Mouse (Mus musculus) heart, adult 9 months (tissue): ENCODE results near the gene Zfp768.
"Not testable (repeated sequence)": the region's sequence is repeated elsewhere in the genome, so short reads cannot be mapped to it uniquely, and the experiment has no call there.

ENCODE experiments used
- DNase-seq, 2 experiments: peaks; one replicate each; pipeline ENCODE4 v3.0.0; 2022; ENCODE audit warnings: low spot score in 2 of 2

The Zfp768 gene

DNA sequence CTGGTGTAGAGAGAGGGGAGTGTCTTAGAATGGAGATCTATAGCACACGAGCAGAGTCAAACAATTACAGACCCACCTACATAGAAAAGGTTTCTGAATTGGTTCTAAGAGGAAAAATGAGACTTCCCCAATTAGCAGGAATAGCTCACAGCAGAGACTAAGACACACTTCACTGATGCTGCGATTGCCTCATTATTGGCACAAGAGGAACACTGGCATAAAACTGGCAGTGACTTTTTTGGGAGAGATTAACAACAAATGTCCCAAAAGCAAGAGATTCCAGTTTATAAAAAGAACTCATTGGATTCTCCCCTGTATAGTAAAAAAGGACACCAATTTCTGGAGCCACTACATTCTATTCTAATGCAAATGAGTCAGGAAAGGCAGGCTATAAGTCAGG, 12.5 kb upstream of the Zfp768 start:
- DNase-seq, result no peak

DNA sequence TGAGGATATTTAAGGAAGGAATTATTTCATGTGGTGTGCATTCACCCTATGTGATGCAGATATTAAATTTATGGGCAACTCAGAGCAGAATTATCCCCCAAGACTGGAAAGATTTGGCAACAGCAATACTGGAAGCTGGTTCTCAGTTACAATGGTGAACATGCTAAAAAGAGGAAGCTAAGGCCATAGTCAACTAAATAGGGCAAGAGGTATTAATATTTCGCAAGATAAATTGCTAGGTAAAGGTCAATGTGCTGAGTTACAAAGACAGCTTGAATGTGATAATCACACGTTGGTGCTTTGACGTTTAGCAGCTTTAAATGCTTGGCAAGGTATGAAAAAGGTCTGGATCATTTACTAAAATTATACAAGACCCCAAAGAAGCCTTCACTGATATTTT, 10.4 kb upstream of the Zfp768 start:
- DNase-seq, result no peak

DNA sequence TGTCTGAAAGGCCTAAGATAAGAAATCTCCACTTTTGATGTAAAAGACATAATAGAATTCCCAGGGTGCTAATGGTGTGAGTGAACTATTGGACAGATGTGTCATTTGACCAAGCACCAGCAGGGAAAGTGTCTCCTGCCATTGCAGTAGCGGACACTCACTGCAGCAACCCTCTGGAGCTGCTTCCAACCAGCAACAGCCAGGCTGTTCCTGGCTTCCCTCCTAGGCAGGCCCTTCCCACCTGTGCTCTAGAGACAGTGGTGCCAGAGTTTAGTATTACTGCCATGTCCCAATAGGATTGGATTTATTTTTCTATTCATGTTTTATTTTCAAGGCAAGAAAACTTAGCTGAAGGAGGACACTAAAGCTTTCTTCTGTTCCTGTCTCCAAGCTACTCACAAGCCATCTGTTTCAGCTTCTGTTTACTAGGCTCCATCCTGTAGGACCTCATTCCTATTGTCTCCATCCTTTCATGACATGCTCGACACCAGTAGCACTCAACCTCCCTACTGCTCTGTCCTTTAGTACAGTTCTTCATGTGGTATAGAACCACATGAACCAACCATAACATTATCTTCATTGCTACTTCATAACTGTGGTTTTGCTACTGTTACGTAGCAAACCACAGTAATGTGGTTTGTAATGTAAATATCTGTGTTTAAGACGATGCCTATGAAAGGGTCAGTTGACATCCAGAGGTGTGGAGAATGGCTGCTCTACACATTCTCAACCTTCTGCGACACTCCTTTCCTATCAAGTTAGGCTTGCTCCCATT, 6.0 kb upstream of the Zfp768 start:
- no peak for DNase-seq

DNA sequence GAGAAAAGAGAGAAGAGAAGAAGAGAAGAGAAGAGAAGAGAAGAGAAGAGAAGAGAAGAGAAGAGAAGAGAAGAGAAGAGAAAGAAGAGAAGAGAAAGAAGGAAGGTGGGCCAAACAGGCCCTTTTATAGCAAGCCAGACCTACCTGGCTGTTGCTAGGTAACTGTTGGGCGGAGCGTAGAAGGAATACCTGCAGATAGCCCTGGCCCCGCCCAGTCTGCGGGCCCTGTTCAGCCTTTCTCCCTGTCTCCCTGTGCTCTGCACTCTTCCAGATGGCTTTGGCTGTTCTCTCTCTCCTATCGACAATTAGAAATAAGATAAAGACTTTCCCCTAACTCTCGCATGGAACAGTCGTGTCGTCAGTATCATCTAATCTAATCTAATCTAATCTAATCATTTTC, 1.3 kb upstream of the Zfp768 start:
- no peak for DNase-seq

DNA sequence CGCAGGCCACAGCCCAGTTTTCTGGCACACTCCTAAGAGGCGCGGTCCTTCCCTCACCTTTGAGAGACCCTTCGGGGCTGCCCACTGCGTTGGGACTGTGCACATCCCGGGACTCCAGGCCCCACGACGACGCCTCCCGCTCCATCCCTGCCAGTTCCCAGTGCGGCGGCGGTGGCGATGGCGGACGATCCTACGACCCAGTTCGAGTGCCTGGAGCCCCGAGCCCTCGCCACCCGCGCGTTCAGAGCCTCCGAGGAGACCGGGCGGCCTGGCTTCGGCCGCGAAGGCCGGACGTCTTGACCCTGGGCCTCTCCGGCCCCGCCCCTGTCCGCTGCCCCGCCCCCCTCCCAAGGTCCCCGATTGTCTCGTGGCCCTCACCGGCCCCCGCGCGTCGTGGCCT, 297 bp downstream of the Zfp768 start:
- DNase-seq, result no peak

DNA sequence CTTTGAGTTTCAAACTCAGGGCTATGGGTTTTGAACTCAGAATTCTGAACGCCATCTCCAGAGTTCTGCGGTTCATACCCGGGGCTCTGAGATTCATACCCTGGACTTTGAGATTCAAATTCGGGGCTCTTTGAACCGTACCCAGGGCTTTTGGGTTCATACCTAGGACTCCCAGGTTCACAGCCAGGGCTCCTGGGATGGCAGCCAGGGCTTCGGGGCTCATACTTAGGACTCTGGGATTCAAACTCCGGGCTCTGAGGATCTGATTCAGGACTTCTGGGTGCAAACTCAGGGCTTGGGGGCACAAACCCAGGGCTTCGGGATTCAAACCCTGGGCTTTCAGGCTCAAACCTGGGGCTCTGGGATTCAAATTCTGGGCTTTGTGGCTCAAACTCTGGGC, 1.0 kb downstream of the Zfp768 start:
- no peak for DNase-seq

DNA sequence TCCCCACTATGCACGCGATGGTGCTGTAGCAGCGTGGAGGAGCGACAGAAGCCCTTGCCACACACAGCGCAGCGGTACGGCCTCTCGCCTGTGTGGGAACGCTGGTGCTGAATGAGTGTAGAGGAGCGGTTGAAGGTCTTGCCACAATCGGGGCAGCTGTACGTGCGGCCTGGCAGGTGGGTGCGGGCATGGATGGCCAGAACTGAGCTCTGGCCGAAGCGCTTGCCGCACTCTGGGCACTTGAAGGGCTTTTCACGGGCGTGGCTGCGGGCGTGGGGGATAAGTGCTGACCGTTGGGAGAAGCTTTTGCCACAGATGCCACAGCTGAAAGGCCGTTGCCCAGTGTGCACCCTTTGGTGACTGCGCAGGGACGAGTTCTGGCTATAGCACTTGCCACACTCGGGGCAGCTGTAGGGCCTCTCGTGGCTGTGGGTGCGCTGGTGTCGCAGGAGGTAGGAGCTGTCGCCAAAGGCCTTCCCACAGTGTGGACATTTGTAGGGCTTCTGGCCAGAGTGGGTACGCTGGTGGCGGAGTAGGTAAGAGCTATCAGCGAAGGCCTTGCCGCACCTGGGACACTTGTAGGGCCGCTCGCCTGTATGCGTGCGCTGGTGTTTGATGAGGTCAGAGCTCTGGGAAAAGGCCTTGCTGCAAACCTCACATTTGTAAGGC, 1.9 kb downstream of the Zfp768 start:
- DNase-seq, result no peak

DNA sequence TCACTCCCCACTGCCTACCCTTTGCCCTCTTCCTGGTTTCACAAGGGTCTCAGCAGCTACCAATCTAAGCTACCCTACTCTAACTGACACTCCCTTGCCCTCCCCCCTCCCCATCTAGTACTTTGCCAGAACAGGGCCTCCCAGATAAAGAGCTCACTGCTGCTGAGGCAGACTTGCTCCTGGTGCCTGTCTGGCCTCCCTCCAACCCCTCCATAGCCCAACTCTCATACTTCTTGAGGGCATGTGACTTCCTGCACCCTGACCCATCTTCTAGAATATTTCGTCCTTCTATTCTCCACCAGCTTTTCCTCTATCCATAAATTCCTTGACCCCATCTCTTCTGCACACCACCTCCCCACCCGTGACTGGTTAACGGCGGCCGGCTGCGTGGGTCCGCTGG, 2.5 kb downstream of the Zfp768 start:
- DNase-seq, result no peak

DNA sequence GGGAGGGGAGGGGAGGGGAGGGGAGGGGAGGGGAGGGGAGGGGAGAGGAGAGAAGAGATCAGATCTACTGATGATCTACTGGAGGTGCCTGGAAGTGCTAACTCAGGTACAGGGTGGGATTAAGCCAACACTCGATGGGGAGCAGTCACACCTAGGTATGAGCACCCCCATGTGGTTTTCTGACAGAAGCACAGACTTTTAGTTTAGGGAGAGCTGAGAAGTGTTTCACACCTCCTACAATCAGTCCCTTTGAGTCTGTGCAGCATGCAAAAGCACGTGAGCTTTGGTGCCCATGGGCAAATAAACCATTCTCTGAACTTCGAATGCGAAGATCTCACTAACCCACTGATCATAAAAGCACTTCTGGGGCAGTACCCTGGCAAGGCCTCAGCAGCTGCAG, 3.1 kb downstream of the Zfp768 start:
- no peak for DNase-seq

DNA sequence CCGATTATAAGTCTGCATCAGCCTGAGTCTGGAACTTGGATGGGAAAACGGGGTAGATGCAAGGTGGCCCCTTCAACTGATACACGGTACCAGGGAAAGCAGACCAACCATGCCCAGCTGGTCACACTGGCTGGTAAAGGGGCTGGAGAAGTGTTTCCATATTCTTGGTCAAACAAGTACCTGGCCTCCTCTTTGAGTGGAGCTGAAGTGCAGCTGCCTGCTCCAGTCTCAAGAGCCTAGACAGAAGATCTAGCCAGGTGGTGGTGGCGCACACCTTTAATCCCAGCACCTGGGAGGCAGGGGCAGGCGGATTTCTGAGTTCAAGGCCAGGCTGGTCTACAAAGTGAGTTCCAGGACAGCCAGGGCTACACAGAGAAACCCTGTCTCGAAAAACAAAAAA, 3.5 kb downstream of the Zfp768 start:
- not testable (repeated sequence) for DNase-seq

DNA sequence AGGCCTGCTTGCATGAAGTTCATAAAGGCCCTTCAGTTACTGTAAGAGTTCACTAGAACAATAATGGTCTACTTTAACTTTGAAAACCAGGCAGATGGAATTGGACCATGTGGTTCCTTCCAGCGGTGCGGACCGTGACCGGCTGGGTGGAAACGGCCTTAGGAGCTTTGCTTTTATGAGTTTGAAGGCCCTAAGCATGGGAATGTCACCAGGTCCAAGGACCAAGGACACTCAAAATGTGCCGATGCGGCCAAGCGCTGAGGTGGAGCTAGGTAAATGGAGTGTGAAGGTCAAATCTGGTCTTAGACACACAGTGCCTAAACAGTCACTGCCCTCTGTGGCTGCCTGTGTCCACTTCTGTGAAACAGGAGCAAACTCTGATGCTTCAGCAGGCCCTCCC, 4.0 kb downstream of the Zfp768 start:
- DNase-seq, result no peak

DNA sequence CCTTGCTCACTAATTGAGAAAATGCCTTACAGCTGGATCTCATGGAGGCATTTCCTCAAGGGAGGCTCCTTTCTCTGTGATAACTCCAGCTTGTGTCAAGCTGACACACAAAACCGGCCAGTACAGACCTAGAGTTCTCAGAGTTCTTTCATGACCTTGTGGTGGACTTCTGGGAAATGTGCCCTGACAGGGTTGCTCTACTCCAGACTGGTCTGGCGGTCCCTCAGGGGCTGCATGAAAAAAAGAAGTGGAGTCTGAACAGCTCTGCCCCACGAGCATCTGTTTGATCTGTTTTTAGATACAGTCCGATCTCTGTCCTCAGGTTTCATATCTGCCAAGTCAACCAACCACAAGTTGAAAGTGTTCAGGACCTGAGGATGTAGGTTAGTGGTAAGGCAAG, 7.8 kb downstream of the Zfp768 start:
- DNase-seq, result no peak

DNA sequence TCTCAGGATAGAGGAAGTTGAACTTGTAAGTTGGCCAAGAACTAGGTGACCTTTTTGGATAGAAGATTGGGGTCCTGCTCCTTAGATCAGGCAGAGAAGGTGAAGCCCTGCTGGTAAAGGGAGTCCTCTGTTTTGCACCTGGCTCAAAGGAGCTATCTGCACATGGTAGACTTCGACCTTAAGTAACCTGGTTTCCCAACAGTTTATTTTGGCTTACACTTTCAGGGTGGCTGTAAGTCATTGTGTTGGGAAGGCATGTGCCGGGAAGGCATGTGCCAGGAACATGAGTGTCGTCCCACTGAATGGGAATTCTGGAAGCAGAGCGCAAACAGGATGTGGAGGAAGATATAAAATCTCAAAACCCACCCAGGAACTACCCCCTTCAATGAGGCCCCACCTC, 9.8 kb downstream of the Zfp768 start:
- no peak for DNase-seq

DNA sequence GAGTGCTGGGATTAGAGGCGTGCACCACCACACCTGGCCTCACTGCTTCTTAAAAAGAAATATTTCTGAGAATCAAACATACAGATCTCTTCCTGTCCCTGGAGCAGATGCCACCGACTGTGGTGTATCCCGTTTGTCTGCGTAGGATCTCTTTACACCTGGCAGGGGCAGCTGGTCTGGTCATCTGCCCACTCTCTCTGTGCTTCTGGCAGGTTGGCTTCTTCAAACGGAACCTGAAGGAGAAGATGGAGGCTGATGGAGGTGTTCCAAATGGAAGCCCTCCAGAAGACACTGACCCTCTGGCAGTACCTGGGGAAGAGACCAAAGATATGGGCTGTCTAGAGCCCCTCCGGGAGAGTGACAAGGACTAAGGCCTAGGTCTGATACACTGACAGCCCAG, 12.1 kb downstream of the Zfp768 start:
- no peak for DNase-seq

DNA sequence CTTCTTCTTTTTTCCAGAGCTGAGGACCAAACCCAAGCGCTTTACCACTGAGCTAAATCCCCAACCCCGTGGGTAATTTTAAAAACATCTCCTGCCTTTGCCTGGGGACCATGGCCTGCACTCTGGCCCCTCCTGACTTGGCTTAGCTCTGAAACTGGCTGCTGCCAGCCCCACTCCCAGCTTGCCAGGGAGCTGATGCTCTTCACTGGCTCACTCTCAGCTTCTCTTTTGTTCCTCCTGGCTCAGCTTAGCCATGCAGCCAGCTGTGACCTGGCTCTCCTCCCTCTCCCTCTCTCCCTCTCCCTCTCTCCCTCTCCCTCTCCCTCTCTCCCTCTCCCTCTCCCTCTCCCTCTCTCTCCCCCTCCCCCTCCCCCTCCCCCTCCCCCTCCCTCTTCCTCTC, 18.7 kb downstream of the Zfp768 start:
- DNase-seq, result peak; percentile 58 to 60

DNA sequence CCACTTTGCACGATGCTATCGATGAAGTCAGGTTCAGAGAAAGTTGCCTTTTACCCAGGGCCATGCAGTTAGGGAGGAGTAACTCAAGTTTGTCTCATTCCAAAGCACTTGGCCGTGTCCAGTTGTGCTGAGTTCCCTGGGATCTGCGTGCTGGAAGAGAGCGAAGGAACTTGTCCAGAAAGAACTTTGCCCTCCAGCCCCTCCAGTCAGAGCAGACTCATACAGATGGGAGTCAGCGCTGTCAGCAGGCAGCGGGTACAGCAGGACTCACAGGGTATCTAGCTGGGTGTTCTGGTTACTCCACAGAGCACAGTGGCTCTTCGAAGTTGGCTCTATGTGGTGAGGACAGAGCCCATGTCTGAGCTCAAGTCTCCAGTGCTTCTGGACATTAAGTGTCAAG, 19.8 kb downstream of the Zfp768 start:
- DNase-seq, result no peak

DNA sequence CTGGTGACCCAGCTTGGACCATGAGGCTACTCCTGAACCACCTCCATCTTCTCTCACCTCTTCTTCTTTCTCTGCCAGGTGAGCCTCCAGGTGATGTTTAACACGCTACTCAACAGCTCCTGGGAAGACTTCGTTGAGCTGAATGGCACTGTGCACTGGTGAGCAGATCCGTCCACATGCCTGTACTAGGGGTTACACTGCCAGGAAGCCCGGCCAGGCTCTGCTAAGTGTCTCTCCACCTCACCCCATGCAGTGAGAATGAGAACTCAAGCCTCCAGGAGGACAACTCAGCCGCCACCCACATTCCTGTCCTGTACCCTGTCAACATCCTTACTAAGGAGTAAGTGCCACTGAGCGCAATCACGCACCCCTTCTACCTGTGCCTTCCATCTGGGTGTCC, 20.4 kb downstream of the Zfp768 start:
- DNase-seq, result no peak

DNA sequence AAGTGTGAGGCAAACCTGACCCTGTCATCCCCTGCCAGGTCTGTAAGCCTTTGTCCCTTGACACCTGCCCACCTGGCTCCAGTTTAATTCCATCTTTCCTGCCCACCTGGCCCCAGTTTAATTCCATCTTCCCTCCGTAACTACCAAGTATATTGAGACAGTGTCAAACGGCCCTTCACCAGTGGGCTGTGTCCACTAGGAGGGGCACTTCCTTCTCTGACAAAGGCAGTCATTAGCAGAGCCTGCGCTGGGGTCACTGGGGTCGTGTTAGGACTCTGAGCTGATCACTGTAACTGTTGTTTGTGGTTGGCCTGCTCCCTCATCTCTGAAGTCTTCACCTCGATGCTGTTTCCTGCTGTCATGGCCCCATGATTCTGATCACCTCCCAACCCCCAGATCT, 23.3 kb downstream of the Zfp768 start:
- no peak for DNase-seq

DNA sequence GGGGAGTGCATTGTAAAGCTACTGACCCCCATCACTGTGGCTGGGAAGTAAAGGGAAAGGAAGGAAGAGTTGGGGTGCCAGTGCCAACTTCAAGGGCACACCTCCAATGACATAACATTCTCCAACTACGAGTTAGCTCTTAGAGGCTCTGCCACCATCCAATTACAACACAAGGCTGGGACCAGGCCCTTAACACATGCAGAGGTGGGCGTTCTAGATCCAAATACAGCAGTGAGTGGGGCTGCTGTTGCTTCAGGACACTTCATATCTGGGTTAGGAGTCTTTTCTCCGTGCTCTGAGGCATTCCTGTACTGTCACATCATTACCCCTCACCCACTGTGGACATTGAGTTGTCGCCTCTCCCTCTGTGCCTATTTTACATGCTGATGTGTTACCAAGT, 24.3 kb downstream of the Zfp768 start:
- no peak for DNase-seq

DNA sequence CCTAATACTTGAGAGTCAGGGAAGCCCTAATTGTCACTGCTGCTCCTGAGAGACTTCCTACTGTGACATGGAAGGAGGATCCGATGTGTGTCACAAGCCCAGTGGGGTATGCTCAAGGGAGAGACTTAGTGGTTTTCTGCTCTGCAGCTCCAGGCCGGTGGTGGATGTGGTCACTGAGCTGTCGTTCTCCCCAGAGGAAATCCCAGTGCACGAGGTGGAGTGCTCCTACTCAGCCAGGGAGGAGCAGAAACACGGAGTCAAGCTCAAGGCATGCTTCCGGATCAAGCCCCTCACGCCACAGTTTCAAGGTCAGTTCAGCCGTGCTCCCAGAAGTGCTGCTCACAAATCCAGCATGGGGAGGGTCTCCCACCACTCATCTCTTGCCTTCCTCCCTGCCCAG, 31.5 kb downstream of the Zfp768 start:
- DNase-seq, result no peak

DNA sequence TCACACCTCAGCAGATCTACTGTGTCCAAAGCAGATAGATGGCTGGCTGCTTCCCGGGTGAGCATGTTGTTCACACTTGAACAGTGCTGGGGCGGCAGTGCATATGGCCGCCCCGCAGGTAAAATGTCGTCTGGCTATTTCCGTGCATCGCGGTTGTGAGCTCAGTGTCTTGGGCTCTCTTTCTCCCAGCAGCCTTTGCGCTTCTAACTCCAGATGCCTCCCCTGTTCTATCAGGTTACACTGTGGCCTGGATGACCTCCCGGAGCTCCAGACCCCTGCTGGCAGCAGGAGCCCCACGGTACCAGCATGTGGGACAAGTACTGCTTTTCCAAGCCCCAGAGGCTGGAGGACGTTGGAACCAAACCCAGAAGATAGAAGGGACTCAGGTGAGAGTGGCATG, 35.4 kb downstream of the Zfp768 start:
- DNase-seq, result no peak

DNA sequence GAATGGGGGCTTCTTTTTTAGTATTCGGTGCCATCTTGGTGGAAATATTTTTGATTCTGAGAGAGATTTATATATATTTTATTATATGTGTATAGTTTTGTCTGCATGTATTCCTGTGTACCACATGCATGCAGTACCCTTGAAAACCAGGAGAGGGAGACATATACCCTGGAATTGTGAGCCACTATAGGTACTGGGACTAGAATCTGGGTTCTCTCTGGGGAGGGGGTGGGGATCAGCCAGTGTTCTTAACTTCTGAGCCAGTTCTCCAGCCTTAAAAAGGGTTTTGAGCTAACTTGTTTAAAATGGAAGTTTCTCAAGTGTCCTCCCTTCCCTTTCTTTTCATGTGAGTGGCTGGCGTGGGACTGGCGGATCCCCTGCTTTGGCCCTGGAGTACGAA, 36.5 kb downstream of the Zfp768 start:
- DNase-seq, result peak in 1 of 2 experiments; percentile 55

DNA sequence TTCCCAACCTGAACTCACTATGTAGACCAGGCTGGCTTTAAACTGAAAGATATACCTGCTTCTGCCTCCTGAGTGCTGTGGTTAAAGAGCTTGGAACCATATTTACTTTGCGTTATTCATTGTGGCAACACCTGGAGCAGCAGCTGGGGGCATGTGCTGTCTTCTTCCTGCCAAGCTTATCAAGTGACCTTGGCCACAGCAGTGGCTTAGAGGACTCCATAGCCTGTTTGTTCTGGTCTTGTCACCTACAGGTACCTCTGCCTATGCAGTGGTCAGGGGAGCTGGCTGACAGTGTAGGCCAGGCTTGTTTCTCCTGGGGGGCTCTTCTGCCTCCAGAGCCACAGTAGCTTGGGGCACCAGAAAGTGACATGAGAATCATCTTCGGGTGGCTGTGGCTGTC, 37.0 kb downstream of the Zfp768 start:
- no peak for DNase-seq
